Mouse (Mus musculus) limb, embryonic 11.5 days (tissue): Measurements from ENCODE around the gene Abca1. TPM values are rescaled to one million over a fixed set of nuclear protein-coding genes. Genes with fewer than 3 reads are reported as not detected.
A peak's percentile ranks its signal among the peaks of the same experiment; 100 is the strongest.

Source experiments
- ATAC-seq: fragments of 200-750 bp; cut with Nextera tagmentation; 2 replicates; pipeline ENCODE4 v1.8.0; 2017; ENCODE audit warnings: low read depth; ENCODE audit not compliant: insufficient number of reproducible peaks, low FRiP score, low TSS enrichment
- DNase-seq: peaks from one replicate; pipeline ENCODE4 v3.0.0-alpha.2; 2015; ENCODE audit warnings: low spot score
- H3K27ac ChIP-seq: fragments of 300-500 bp; sonication (generic); replicated peaks from 2 replicates; pipeline ENCODE4 v1.5.1; 2014; ENCODE audit warnings: low read depth, mild to moderate bottlenecking, low read length
- H3K27me3 ChIP-seq: fragments of 300-500 bp; sonication (generic); 2 replicates; pipeline ENCODE4 v1.6.1; 2014; ENCODE audit warnings: mild to moderate bottlenecking, low read length, mixed read lengths; ENCODE audit not compliant: control insufficient read depth, insufficient read depth
- H3K36me3 ChIP-seq: fragments of 300-500 bp; sonication (generic); 2 replicates; pipeline ENCODE4 v1.6.1; 2014; ENCODE audit warnings: mild to moderate bottlenecking, low read length, moderate library complexity, mixed read lengths; ENCODE audit not compliant: control insufficient read depth, insufficient read depth
- H3K4me1 ChIP-seq: fragments of 300-500 bp; sonication (generic); 2 replicates; pipeline ENCODE4 v1.6.1; 2014; ENCODE audit warnings: low read length, mixed read lengths; ENCODE audit not compliant: control insufficient read depth, insufficient read depth
- H3K4me2 ChIP-seq: fragments of 300-500 bp; sonication (generic); 2 replicates; pipeline ENCODE4 v1.6.1; 2014; ENCODE audit warnings: low read depth, mild to moderate bottlenecking, moderate library complexity; ENCODE audit not compliant: severe bottlenecking
- H3K4me3 ChIP-seq: fragments of 300-500 bp; sonication (generic); 2 replicates; pipeline ENCODE4 v1.5.1; 2014; ENCODE audit warnings: low read depth, low read length
- H3K9ac ChIP-seq: fragments of 300-500 bp; sonication (generic); 2 replicates; pipeline ENCODE4 v1.6.1; 2014; ENCODE audit warnings: mild to moderate bottlenecking, low read length
- H3K9me3 ChIP-seq: fragments of 300-500 bp; sonication (generic); 2 replicates; pipeline ENCODE4 v1.6.1; 2016; ENCODE audit warnings: low read length; ENCODE audit not compliant: control insufficient read depth
- WGBS: fragments of 180-500 bp; shearing (Covaris S2); extraction: QIAGEN DNeasy Blood & Tissue Kit; methylation state at CpG from one replicate; pipeline ENCODE4 v1.1.7; 2014; 5-methylcytosine and 5-hydroxymethylcytosine counted together
- polyA plus RNA-seq: library from polyadenylated mRNA; unstranded; fragments of >200 nt; fragmentation: Nextera tagmentation; extraction: Ambion mirVana; gene quantifications from 2 replicates; pipeline ENCODE4 v1.2.1, GENCODE M21; 2014

Gene Abca1
- polyA plus RNA-seq, 1 experiment from 2014 or later, result 4.5 TPM

DNA sequence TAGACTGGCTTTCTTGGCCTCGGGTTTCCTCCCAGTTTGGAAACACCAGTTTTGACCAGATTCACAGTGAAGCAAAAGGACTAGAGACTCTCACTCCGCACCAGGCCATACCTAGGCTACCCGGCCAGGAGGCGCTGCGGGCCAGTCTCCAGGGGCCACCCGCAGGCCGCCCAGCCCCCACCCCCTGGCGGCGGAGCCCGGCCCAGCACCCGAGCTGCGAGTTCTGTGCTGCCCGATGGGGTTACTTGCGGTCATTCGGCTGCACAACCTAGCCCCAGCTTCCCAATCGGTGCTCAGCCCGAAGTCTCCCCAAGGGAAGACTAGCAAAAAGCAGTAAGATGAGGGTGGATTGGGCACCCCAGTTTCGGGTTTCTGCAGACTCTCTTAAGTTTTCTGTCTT is 1.1 kb downstream of the Abca1 start:
- Histone ChIP-seq H3K36me3 (no peaks in the 10 kb centered on the region), H3K9me3 (no peaks in the 10 kb centered on the region), H3K9ac (peak overlapping the region; percentile 61), H3K4me2 (peak overlapping the region; percentile 70), H3K4me3 (peak overlapping the region; percentile 48), H3K4me1 (peaks cover 6% of the 10 kb centered on the region), H3K27ac (no peak overlapping the region), H3K27me3 (no peaks in the 10 kb centered on the region)
- ATAC-seq (peak; percentile 72; the same call in 1 of the 2 replicates), DNase-seq (peak; percentile 85)
- 3% methylated on average over 18 of the region's 18 CpGs for WGBS

DNA sequence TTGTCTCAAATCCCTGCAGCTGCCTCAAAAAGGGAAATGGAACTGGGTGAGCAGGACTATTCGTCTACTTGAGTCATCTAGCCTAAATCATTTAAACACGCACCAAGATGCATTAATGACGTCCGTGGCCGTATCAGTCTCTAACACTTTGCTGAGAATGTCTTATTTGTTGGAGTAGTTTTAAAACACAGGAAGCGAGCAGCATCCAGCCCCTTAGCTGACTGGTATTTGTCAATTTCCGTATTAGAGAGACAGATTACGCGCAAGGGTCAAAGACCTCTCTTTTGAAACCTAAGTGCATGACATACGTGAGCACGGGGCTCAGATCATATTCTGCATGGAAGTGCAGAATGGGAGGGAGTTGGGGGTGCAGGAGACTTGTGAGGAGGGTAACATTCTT is 4.2 kb downstream of the Abca1 start:
- H3K36me3 ChIP-seq, result no peaks in the 10 kb centered on the region
- DNase-seq (no peak), ATAC-seq (no peak)
- H3K9ac ChIP-seq, result no peak overlapping the region
- 76% methylated on average over 11 of the region's 11 CpGs for WGBS
- H3K4me3 ChIP-seq, result no peak overlapping the region
- peaks cover 7% of the 10 kb centered on the region for H3K4me1 ChIP-seq
- H3K27me3 ChIP-seq, result no peaks in the 10 kb centered on the region
- no peaks in the 10 kb centered on the region for H3K9me3 ChIP-seq
- H3K4me2 ChIP-seq, result no peak overlapping the region
- H3K27ac ChIP-seq, result no peak overlapping the region

DNA sequence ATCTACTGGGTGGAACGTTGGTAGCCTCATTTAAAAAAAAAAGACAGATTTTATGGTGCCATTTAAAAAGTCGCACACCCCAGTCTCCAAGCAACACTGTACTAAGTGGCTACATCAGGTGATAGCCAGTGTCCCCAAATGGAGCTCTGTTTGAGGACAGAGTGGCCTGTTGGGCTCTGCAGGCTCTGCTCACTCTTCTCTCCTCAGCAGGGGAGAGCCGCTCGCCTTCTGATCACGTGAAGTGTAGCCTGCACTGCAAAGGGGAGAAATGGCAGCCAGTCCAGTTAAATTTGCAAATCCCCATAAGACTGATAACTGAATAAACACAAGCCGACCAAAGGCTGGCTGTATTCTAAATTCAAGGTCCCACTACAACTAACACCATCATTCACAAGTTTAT is 6.0 kb downstream of the Abca1 start:
- no peaks in the 10 kb centered on the region for H3K36me3 ChIP-seq
- no peak overlapping the region for H3K27ac ChIP-seq
- H3K4me1 ChIP-seq, result peaks cover 5% of the 10 kb centered on the region; the same call in 1 of the 2 replicates
- H3K4me3 ChIP-seq, result no peak overlapping the region
- H3K4me2 ChIP-seq, result no peak overlapping the region
- no peaks in the 10 kb centered on the region for H3K27me3 ChIP-seq
- ATAC-seq, result no peak
- no peak for DNase-seq
- H3K9me3 ChIP-seq, result no peaks in the 10 kb centered on the region
- 55% methylated on average over 6 of the region's 6 CpGs for WGBS
- no peak overlapping the region for H3K9ac ChIP-seq

DNA sequence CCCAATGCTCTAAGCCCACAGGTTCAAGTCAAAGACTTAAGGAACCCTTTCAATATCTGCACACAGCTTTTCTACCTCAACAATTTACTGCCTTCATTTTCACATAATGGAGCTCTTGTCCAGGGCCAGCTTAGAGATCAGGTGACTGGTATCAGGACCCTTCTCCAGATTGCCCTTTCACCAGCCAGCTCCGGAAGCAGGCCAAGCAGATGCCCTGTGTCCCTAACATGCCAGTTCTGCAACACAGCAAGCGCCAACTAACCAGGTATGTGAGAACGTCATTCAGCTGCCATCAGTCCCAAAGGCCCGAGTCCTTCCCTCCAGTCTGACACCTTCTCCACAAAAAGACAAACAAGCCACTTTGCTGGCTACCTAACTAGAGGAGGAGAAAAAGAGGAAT is 6.6 kb downstream of the Abca1 start:
- Histone ChIP-seq H3K9me3 (no peaks in the 10 kb centered on the region), H3K4me1 (0 out of 2 replicates have a peak, but pooled peaks cover 2% of the 10 kb centered on the region), H3K27me3 (no peaks in the 10 kb centered on the region), H3K27ac (no peak overlapping the region), H3K4me2 (no peak overlapping the region), H3K36me3 (no peaks in the 10 kb centered on the region), H3K9ac (no peak overlapping the region), H3K4me3 (no peak overlapping the region)
- ATAC-seq (no peak), DNase-seq (no peak)
- 71% methylated on average over 4 of the region's 4 CpGs for WGBS

DNA sequence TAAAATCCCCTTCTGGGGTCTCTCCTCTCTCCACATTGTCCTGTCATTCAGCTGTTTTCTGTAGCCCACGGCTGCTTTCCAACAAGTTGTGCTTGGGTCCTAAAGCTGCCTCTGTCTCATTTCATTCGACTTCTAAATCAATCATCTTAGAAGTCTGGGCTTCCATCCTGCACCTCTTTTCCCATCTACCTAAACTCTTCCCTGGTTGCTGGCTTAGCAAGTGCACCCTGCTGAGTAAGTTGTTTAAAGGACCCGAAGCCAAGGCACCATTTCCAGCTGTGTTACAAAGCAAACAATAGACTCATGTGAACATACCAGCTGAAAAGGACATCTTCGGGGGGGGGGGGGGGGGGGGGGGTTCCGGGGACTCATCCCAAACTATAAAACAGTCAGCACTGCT is 7.0 kb downstream of the Abca1 start:
- Histone ChIP-seq H3K4me1 (0 out of 2 replicates have a peak, but pooled peaks cover 2% of the 10 kb centered on the region), H3K9me3 (no peaks in the 10 kb centered on the region), H3K4me3 (no peak overlapping the region), H3K4me2 (no peak overlapping the region), H3K36me3 (no peaks in the 10 kb centered on the region), H3K9ac (no peak overlapping the region), H3K27ac (no peak overlapping the region), H3K27me3 (no peaks in the 10 kb centered on the region)
- WGBS, result 55% methylated on average over 5 of the region's 5 CpGs
- ATAC-seq (no peak), DNase-seq (no peak)

DNA sequence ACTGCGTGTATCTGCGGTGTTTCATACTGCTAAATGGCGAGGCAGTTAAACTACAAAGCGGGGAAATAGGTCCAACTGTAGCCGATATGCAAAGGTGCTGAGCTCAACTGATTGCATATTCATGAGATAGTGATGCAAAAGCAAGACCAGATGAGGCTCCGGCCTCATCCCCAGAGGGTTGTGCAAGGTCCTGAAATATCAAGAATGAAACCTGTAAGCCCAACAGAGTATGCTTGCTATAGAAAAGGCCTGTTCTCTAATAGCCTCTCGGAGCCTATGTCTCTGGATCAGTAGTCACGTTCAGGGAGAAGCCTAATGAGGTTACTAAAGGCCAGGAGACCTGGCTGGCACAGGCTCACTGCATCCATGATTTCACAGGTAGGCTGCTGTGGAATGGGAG is 9.2 kb downstream of the Abca1 start:
- H3K4me2 ChIP-seq, result no peak overlapping the region
- H3K9ac ChIP-seq, result no peak overlapping the region
- ATAC-seq (no peak), DNase-seq (no peak)
- 83% methylated on average over 8 of the region's 8 CpGs for WGBS
- no peaks in the 10 kb centered on the region for H3K9me3 ChIP-seq
- no peaks in the 10 kb centered on the region for H3K27me3 ChIP-seq
- H3K4me1 ChIP-seq, result 0 out of 2 replicates have a peak, but pooled peaks cover 2% of the 10 kb centered on the region
- no peak overlapping the region for H3K27ac ChIP-seq
- H3K4me3 ChIP-seq, result no peak overlapping the region
- H3K36me3 ChIP-seq, result no peaks in the 10 kb centered on the region

DNA sequence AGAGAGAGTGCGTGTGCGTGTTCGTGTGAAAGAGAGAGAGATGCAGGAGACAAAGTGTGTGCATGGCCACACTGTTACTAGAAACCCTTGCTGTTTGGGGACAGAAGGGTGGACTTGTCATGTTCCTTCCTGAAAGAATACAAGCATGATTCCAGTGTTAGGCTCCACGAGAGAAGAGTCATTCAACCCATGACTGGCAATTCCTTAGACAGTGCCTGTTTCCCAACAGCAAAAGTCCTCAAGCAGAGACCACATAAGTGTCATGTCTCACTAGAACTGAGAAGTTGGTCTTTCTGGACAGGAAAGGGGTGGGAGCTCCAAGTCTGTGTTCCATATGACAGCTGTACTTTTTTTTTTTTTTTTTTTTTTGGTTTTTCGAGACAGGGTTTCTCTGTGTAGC is 10.1 kb downstream of the Abca1 start:
- Histone ChIP-seq H3K4me3 (no peak overlapping the region), H3K9ac (no peak overlapping the region), H3K9me3 (no peaks in the 10 kb centered on the region), H3K4me2 (no peak overlapping the region), H3K36me3 (no peaks in the 10 kb centered on the region), H3K27ac (no peak overlapping the region), H3K27me3 (no peaks in the 10 kb centered on the region), H3K4me1 (0 out of 2 replicates have a peak, but pooled peaks cover 2% of the 10 kb centered on the region)
- WGBS, result 93% methylated on average over 4 of the region's 5 CpGs
- DNase-seq, result no peak
- ATAC-seq, result no peak

DNA sequence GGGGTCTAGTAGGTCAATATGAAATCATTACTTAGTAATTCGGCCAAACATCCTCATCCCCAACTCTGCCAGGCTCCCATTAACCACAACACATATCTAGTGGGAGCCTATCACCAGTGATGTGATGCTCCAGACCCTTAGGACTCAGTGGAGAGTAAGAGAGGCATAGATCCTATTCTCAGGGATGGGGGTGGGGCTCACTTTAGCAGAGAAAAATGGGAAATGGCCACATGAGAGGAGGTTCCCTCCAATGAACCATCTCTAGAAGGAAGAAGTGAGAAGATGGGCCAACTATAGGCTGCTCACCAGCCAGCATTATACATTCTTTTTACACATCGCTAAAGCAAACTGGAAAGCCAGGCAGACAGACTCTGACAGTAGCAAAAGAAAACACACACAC is 10.9 kb downstream of the Abca1 start:
- no peaks in the 10 kb centered on the region for H3K9me3 ChIP-seq
- 77% methylated on average over 2 of the region's 2 CpGs for WGBS

DNA sequence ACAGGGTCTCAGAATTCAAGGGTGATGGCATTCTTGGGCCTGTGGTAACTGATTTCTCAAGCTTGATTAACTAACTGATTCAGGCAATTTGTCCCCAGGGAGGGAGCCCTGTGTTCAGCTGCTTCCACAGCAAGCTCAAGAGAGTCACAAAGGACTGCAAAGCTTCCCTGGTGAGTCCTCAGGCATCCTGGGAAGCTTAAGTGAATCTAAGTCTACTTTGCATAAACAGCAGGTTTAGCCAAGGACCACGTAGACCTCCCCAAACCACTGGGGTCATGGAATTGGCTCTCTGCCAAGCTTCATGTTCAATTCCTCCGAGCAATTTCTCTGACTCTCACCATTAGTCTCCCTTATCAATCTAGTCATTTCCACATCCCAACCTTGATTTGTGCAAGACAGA is 12.2 kb downstream of the Abca1 start:
- H3K36me3 ChIP-seq, result no peaks in the 10 kb centered on the region
- no peak for DNase-seq
- H3K27me3 ChIP-seq, result no peaks in the 10 kb centered on the region

More for the DNA sequence above, 10.9 kb downstream of the Abca1 start:
- H3K27ac ChIP-seq, result no peak overlapping the region
- ATAC-seq (no peak), DNase-seq (no peak)
- H3K9ac ChIP-seq, result no peak overlapping the region
- H3K36me3 ChIP-seq, result no peaks in the 10 kb centered on the region
- no peaks in the 10 kb centered on the region for H3K27me3 ChIP-seq
- H3K4me3 ChIP-seq, result no peak overlapping the region
- H3K4me1 ChIP-seq, result 0 out of 2 replicates have a peak, but pooled peaks cover 2% of the 10 kb centered on the region
- no peak overlapping the region for H3K4me2 ChIP-seq

More for the DNA sequence above, 12.2 kb downstream of the Abca1 start:
- ATAC-seq, result no peak
- no peak overlapping the region for H3K4me2 ChIP-seq
- no peaks in the 10 kb centered on the region for H3K9me3 ChIP-seq
- no peaks in the 10 kb centered on the region for H3K4me1 ChIP-seq
- no peak overlapping the region for H3K4me3 ChIP-seq
- H3K9ac ChIP-seq, result no peak overlapping the region
- H3K27ac ChIP-seq, result no peak overlapping the region
- WGBS, result 47% methylated on average over 2 of the region's 2 CpGs
